Mouse (Mus musculus): ENCODE measurements at regions not wholly inside any gene's neighbourhood (a gene's known extent, or its start where the extent isn't known, plus 50 kb on each side); places are given as distances from the start of the nearest gene placed in this dataset.
A peak's percentile ranks its signal among the peaks of the same experiment; 100 is the strongest.

GRCm38 (mm10) chr4:131080113-131080512, 135.9 kb downstream of the Matn1 start:
- ATAC-seq (replicated peaks; ENCODE audit: low read depth, poor library complexity, severe bottlenecking) = no peak

GRCm38 (mm10) chr4:131083405-131083804, 139.2 kb downstream of the Matn1 start:
- no peak for ATAC-seq (replicated peaks; ENCODE audit: low read depth, poor library complexity, severe bottlenecking)

- ATAC-seq (replicated peaks; ENCODE audit: low read depth, poor library complexity, severe bottlenecking) = no peak
These were observed 153.2 kb downstream of the Matn1 start for GRCm38 (mm10) chr4:131097421-131097820.

- no peak for ATAC-seq (replicated peaks; ENCODE audit: low read depth, poor library complexity, severe bottlenecking)
These were observed 156.1 kb downstream of the Matn1 start for GRCm38 (mm10) chr4:131100093-131100795.

- no peak for ATAC-seq (replicated peaks; ENCODE audit: low read depth, poor library complexity, severe bottlenecking)
These were observed 156.6 kb downstream of the Matn1 start for GRCm38 (mm10) chr4:131100796-131101156.

- ATAC-seq (replicated peaks; ENCODE audit: low read depth, poor library complexity, severe bottlenecking) = no peak
These were observed 158.0 kb downstream of the Matn1 start for GRCm38 (mm10) chr4:131102163-131102562.

GRCm38 (mm10) chr4:131107127-131107857, 163.1 kb downstream of the Matn1 start:
- no peak for ATAC-seq (replicated peaks; ENCODE audit: low read depth, poor library complexity, severe bottlenecking)

GRCm38 (mm10) chr4:131112536-131112935, 168.4 kb downstream of the Matn1 start:
- ATAC-seq (replicated peaks; ENCODE audit: low read depth, poor library complexity, severe bottlenecking) = no peak

- ATAC-seq (replicated peaks; ENCODE audit: low read depth, poor library complexity, severe bottlenecking) = no peak
These were observed 169.6 kb downstream of the Matn1 start for GRCm38 (mm10) chr4:131113727-131114303.

GRCm38 (mm10) chr4:131115247-131115646, 171.1 kb downstream of the Matn1 start:
- peak; percentile 82 for ATAC-seq (replicated peaks; ENCODE audit: low read depth, poor library complexity, severe bottlenecking)

- ATAC-seq (replicated peaks; ENCODE audit: low read depth, poor library complexity, severe bottlenecking) = no peak
These were observed 174.4 kb downstream of the Matn1 start for GRCm38 (mm10) chr4:131118586-131118985.

- no peak for ATAC-seq (replicated peaks; ENCODE audit: low read depth, poor library complexity, severe bottlenecking)
These were observed 175.4 kb downstream of the Matn1 start for GRCm38 (mm10) chr4:131119621-131120020.

- ATAC-seq (replicated peaks; ENCODE audit: low read depth, poor library complexity, severe bottlenecking) = no peak
These were observed 176.5 kb downstream of the Matn1 start for GRCm38 (mm10) chr4:131120680-131121079.

- ATAC-seq (replicated peaks; ENCODE audit: low read depth, poor library complexity, severe bottlenecking) = no peak
These were observed 181.8 kb downstream of the Matn1 start for GRCm38 (mm10) chr4:131125975-131126374.

GRCm38 (mm10) chr4:131126901-131127300, 182.7 kb downstream of the Matn1 start:
- ATAC-seq (replicated peaks; ENCODE audit: low read depth, poor library complexity, severe bottlenecking) = no peak

GRCm38 (mm10) chr4:131128646-131129045, 184.5 kb downstream of the Matn1 start:
- ATAC-seq (replicated peaks; ENCODE audit: low read depth, poor library complexity, severe bottlenecking) = no peak

GRCm38 (mm10) chr4:131132201-131132600, 188.0 kb downstream of the Matn1 start:
- no peak for ATAC-seq (replicated peaks; ENCODE audit: low read depth, poor library complexity, severe bottlenecking)

GRCm38 (mm10) chr4:131132781-131133180, 188.6 kb downstream of the Matn1 start:
- no peak for ATAC-seq (replicated peaks; ENCODE audit: low read depth, poor library complexity, severe bottlenecking)

- no peak for ATAC-seq (replicated peaks; ENCODE audit: low read depth, poor library complexity, severe bottlenecking)
These were observed 191.7 kb downstream of the Matn1 start for GRCm38 (mm10) chr4:131135841-131136240.

GRCm38 (mm10) chr4:131138891-131139290, 194.7 kb downstream of the Matn1 start:
- no peak for ATAC-seq (replicated peaks; ENCODE audit: low read depth, poor library complexity, severe bottlenecking)

- no peak for ATAC-seq (replicated peaks; ENCODE audit: low read depth, poor library complexity, severe bottlenecking)
These were observed 197.8 kb downstream of the Matn1 start for GRCm38 (mm10) chr4:131141890-131142465.

All from common myeloid progenitor, adult 5-6 weeks (primary cell).